Mouse (Mus musculus): Measurements from ENCODE around the gene Acr. TPM values are rescaled to one million over a fixed set of nuclear protein-coding genes. Genes with fewer than 3 reads are reported as not detected.
A peak's percentile ranks its signal among the peaks of the same experiment; 100 is the strongest.

Acr gene
- polyA plus RNA-seq, 1 experiment from 2014 or later, result not detected

- no peak for DNase-seq (ENCODE audit: low spot score)
- Histone ChIP-seq H3K4me3 (ENCODE audit: low read depth, low read length) (no peak overlapping the region), H3K9ac (ENCODE audit: low read length) (no peak overlapping the region), H3K4me2 (replicated peaks; ENCODE audit: low read depth) (peak overlapping the region; percentile 83), H3K4me1 (replicated peaks; ENCODE audit: control insufficient read depth, insufficient read depth) (no peaks in the 10 kb centered on the region), H3K27me3 (ENCODE audit: control insufficient read depth, insufficient read depth, low read length) (peaks cover 4% of the 10 kb centered on the region; the same call in 1 of the 2 replicates), H3K9me3 (ENCODE audit: control insufficient read depth, low read length) (no peaks in the 10 kb centered on the region), H3K27ac (replicated peaks) (no peak overlapping the region), H3K36me3 (ENCODE audit: control insufficient read depth, insufficient read depth, low read length) (no peaks in the 10 kb centered on the region)
- TF ChIP-seq CTCF (IDR thresholded peaks at IDR 0.05; ENCODE audit: low read depth) (no peak), EP300 (optimal IDR thresholded peaks at IDR 0.05) (no peak)
- no peak for ATAC-seq (ENCODE audit: low FRiP score, low TSS enrichment)
- 85% methylated on average over 8 of the region's 8 CpGs for WGBS
These were observed 43.3 kb upstream of the Acr start for GRCm38 (mm10) chr15:89524611-89525415.

- Histone ChIP-seq H3K27me3 (ENCODE audit: control insufficient read depth, insufficient read depth, low read length) (peaks cover 4% of the 10 kb centered on the region; the same call in 1 of the 2 replicates), H3K4me2 (replicated peaks; ENCODE audit: low read depth) (no peak overlapping the region), H3K4me3 (ENCODE audit: low read depth, low read length) (no peak overlapping the region), H3K4me1 (replicated peaks; ENCODE audit: control insufficient read depth, insufficient read depth) (no peaks in the 10 kb centered on the region), H3K9me3 (ENCODE audit: control insufficient read depth, low read length) (no peaks in the 10 kb centered on the region), H3K9ac (ENCODE audit: low read length) (no peak overlapping the region), H3K27ac (replicated peaks) (no peak overlapping the region), H3K36me3 (ENCODE audit: control insufficient read depth, insufficient read depth, low read length) (no peaks in the 10 kb centered on the region)
- no peak for ATAC-seq (ENCODE audit: low FRiP score, low TSS enrichment)
- TF ChIP-seq CTCF (IDR thresholded peaks at IDR 0.05; ENCODE audit: low read depth), result no peak
- 95% methylated on average over 8 of the region's 8 CpGs for WGBS
- no peak for DNase-seq (ENCODE audit: low spot score)
These were observed 42.7 kb upstream of the Acr start for GRCm38 (mm10) chr15:89525464-89525863.

GRCm38 (mm10) chr15:89525896-89526295 lies 42.2 kb upstream of the Acr start:
- no peaks in the 10 kb centered on the region for H3K9me3 ChIP-seq (ENCODE audit: control insufficient read depth, low read length)
- H3K36me3 ChIP-seq (ENCODE audit: control insufficient read depth, insufficient read depth, low read length), result no peaks in the 10 kb centered on the region
- H3K4me1 ChIP-seq (replicated peaks; ENCODE audit: control insufficient read depth, insufficient read depth), result no peaks in the 10 kb centered on the region
- peaks cover 4% of the 10 kb centered on the region; the same call in 1 of the 2 replicates for H3K27me3 ChIP-seq (ENCODE audit: control insufficient read depth, insufficient read depth, low read length)
- DNase-seq (ENCODE audit: low spot score) (no peak), ATAC-seq (ENCODE audit: low FRiP score, low TSS enrichment) (no peak)
- 65% methylated on average over 7 of the region's 7 CpGs for WGBS
- TF ChIP-seq CTCF (IDR thresholded peaks at IDR 0.05; ENCODE audit: low read depth) (no peak), EP300 (optimal IDR thresholded peaks at IDR 0.05) (no peak)
- no peak overlapping the region for H3K9ac ChIP-seq (ENCODE audit: low read length)
- no peak overlapping the region for H3K4me3 ChIP-seq (ENCODE audit: low read depth, low read length)
- no peak overlapping the region for H3K27ac ChIP-seq (replicated peaks)
- H3K4me2 ChIP-seq (replicated peaks; ENCODE audit: low read depth), result no peak overlapping the region

GRCm38 (mm10) chr15:89526776-89527325 lies 41.3 kb upstream of the Acr start:
- Histone ChIP-seq H3K4me3 (ENCODE audit: low read depth, low read length) (no peak overlapping the region), H3K4me1 (replicated peaks; ENCODE audit: control insufficient read depth, insufficient read depth) (no peaks in the 10 kb centered on the region), H3K36me3 (ENCODE audit: control insufficient read depth, insufficient read depth, low read length) (no peaks in the 10 kb centered on the region), H3K9me3 (ENCODE audit: control insufficient read depth, low read length) (no peaks in the 10 kb centered on the region), H3K4me2 (replicated peaks; ENCODE audit: low read depth) (no peak overlapping the region), H3K27me3 (ENCODE audit: control insufficient read depth, insufficient read depth, low read length) (peaks cover 4% of the 10 kb centered on the region; the same call in 1 of the 2 replicates), H3K9ac (ENCODE audit: low read length) (no peak overlapping the region), H3K27ac (replicated peaks) (no peak overlapping the region)
- DNase-seq (ENCODE audit: low spot score) (no peak), ATAC-seq (ENCODE audit: low FRiP score, low TSS enrichment) (no peak)
- no peak for TF ChIP-seq CTCF (IDR thresholded peaks at IDR 0.05; ENCODE audit: low read depth)
- no peak for TF ChIP-seq EP300 (optimal IDR thresholded peaks at IDR 0.05)
- 90% methylated on average over 19 of the region's 19 CpGs for WGBS

GRCm38 (mm10) chr15:89527466-89527865 lies 40.7 kb upstream of the Acr start:
- TF ChIP-seq EP300 (optimal IDR thresholded peaks at IDR 0.05) (no peak), CTCF (IDR thresholded peaks at IDR 0.05; ENCODE audit: low read depth) (no peak)
- no peak for ATAC-seq (ENCODE audit: low FRiP score, low TSS enrichment)
- WGBS, result 79% methylated on average over 7 of the region's 7 CpGs
- H3K27me3 ChIP-seq (ENCODE audit: control insufficient read depth, insufficient read depth, low read length), result peaks cover 4% of the 10 kb centered on the region; the same call in 1 of the 2 replicates
- H3K36me3 ChIP-seq (ENCODE audit: control insufficient read depth, insufficient read depth, low read length), result no peaks in the 10 kb centered on the region
- H3K4me3 ChIP-seq (ENCODE audit: low read depth, low read length), result no peak overlapping the region
- no peak overlapping the region for H3K4me2 ChIP-seq (replicated peaks; ENCODE audit: low read depth)
- DNase-seq (ENCODE audit: low spot score), result no peak
- no peak overlapping the region for H3K27ac ChIP-seq (replicated peaks)
- no peaks in the 10 kb centered on the region for H3K9me3 ChIP-seq (ENCODE audit: control insufficient read depth, low read length)
- no peak overlapping the region for H3K9ac ChIP-seq (ENCODE audit: low read length)
- no peaks in the 10 kb centered on the region for H3K4me1 ChIP-seq (replicated peaks; ENCODE audit: control insufficient read depth, insufficient read depth)
